Mouse (Mus musculus) CH12.LX (cell line): ENCODE measurements at regions not wholly inside any gene's neighbourhood (a gene's known extent, or its start where the extent isn't known, plus 50 kb on each side); places are given as distances from the start of the nearest gene placed in this dataset.

ENCODE experiments used
- BHLHE40 ChIP-seq: IDR thresholded peaks from 2 replicates; pipeline ENCODE4 v1.6.1; 2011; ENCODE audit warnings: mild to moderate bottlenecking, low read depth, low read length, improper control_type of control experiment
- CTCF ChIP-seq, 2 experiments: IDR thresholded peaks in 1 of 2; conservative IDR thresholded peaks in 1 of 2; 2 replicates each; pipeline ENCODE4 v1.5.1; 2011 to 2012; ENCODE audit warnings: low read depth in 2 of 2, low read length in 2 of 2, improper control_type of control experiment in 1 of 2, inconsistent platforms in 1 of 2, mild to moderate bottlenecking in 1 of 2, moderate library complexity in 1 of 2
- E2F4 ChIP-seq: IDR thresholded peaks from 2 replicates; pipeline ENCODE4 v1.6.1; 2011; ENCODE audit warnings: low read depth, low read length, improper control_type of control experiment; ENCODE audit not compliant: insufficient replicate concordance
- EP300 ChIP-seq: IDR thresholded peaks from 2 replicates; pipeline ENCODE4 v1.6.1; 2011; ENCODE audit warnings: low read length, improper control_type of control experiment
- ETS1 ChIP-seq: conservative IDR thresholded peaks from 2 replicates; pipeline ENCODE4 v1.6.1; 2012; ENCODE audit warnings: low read depth, mild to moderate bottlenecking, inconsistent platforms, low read length, improper control_type of control experiment, moderate library complexity
- JUN ChIP-seq: IDR thresholded peaks from 2 replicates; pipeline ENCODE4 v1.6.1; 2011; ENCODE audit warnings: low read depth, mild to moderate bottlenecking, low read length, improper control_type of control experiment, moderate library complexity; ENCODE audit not compliant: insufficient read depth
- MAFK ChIP-seq: IDR thresholded peaks from 2 replicates; pipeline ENCODE4 v1.6.1; 2011; ENCODE audit warnings: low read length, improper control_type of control experiment; ENCODE audit not compliant: insufficient replicate concordance
- MAX ChIP-seq: IDR thresholded peaks from 2 replicates; pipeline ENCODE4 v1.6.1; 2011; ENCODE audit warnings: low read length, improper control_type of control experiment
- MEF2A ChIP-seq: IDR thresholded peaks from 2 replicates; pipeline ENCODE4 v1.6.1; 2014; ENCODE audit warnings: low read depth, mild to moderate bottlenecking, inconsistent platforms, low read length, improper control_type of control experiment, borderline replicate concordance
- MYC ChIP-seq: IDR thresholded peaks from 2 replicates; pipeline ENCODE4 v1.6.1; 2011; ENCODE audit warnings: low read depth, mild to moderate bottlenecking, improper control_type of control experiment, low read length
- NRF1 ChIP-seq: IDR thresholded peaks from 2 replicates; pipeline ENCODE4 v1.6.1; 2014; ENCODE audit warnings: low read depth, mild to moderate bottlenecking, inconsistent platforms, low read length, improper control_type of control experiment, moderate library complexity
- USF2 ChIP-seq: conservative IDR thresholded peaks from 2 replicates; pipeline ENCODE4 v1.6.1; 2011; ENCODE audit warnings: low read depth, low read length, improper control_type of control experiment

- TF ChIP-seq USF2 = no peak
- TF ChIP-seq ETS1 = no peak
- no peak for TF ChIP-seq MEF2A
- TF ChIP-seq NRF1 = no peak
- TF ChIP-seq E2F4 = no peak
- TF ChIP-seq BHLHE40 = no peak
- TF ChIP-seq CTCF (conservative IDR thresholded peaks at IDR 0.05 in 1 of 2, IDR thresholded peaks at IDR 0.05 in 1 of 2; ENCODE audit: low read depth in 2 of 2, low read length in 2 of 2) = no peak
- no peak for TF ChIP-seq MAFK
- TF ChIP-seq MYC = no peak
- TF ChIP-seq EP300 = no peak
- TF ChIP-seq JUN = no peak
- TF ChIP-seq MAX = no peak
Observed at GRCm38 (mm10) chr14:89089661-89090060, 618.5 kb upstream of the Pcdh20 start.
